29 mouse cellular contexts compared by ENCODE assay signal in genomic region chr8:11056665-11057064, GRCm38 (mm10). TPM values are rescaled to one million over a fixed set of nuclear protein-coding genes. Genes with fewer than 3 reads are reported as not detected.
DNase-seq lines count a peak whose midpoint lies in the region; ATAC-seq and TF ChIP-seq lines count a peak whose summit lies in the region.
"Had no signal": no experiment of that assay in that cellular context is flagged by ENCODE, and none has a peak within 500 bp of the region (broad histone marks: within the 10 kb centered on the region; RNA-seq: fewer than 3 reads in every experiment).

No protein-coding gene starts in this region.

- TF ChIP-seq POLR2A in small intestine, adult 2 months (IDR thresholded peaks at IDR 0.05; ENCODE audit: low read depth, low read length): no peak

- no peak overlapping the region for H3K4me2 ChIP-seq in kidney, embryonic 15.5 days
- no peak overlapping the region for H3K4me2 ChIP-seq in midbrain, embryonic 15.5 days
- H3K4me2 ChIP-seq: forebrain, embryonic 15.5 days; hindbrain, embryonic 14.5 days; limb, embryonic 15.5 days; midbrain, embryonic 11.5 days; neural tube, embryonic 12.5 days had no signal

- no peak overlapping the region for H3K27ac ChIP-seq in kidney, embryonic 15.5 days
- H3K27ac ChIP-seq in midbrain, embryonic 10.5 days (replicated peaks): 0 out of 2 replicates have a peak overlapping the region, but pooled peaks have one; percentile 13
- H3K27ac ChIP-seq in midbrain, embryonic 15.5 days: no peak overlapping the region
- peak overlapping the region; percentile 28; the same call in 1 of the 2 replicates for H3K27ac ChIP-seq in small intestine, adult 2 months (ENCODE audit: insufficient read depth, low read depth, low read length)
- H3K27ac ChIP-seq: forebrain, embryonic 15.5 days; heart, adult 2 months; hindbrain, embryonic 14.5 days; limb, embryonic 10.5 days; limb, embryonic 15.5 days; macrophage; neural tube, embryonic 12.5 days had no signal

- 89% methylated on average over 5 of the region's 5 CpGs for WGBS in kidney, embryonic 15.5 days
- 85% methylated on average over 5 of the region's 5 CpGs for WGBS in midbrain, embryonic 10.5 days
- 88% methylated on average over 5 of the region's 5 CpGs for WGBS in midbrain, embryonic 15.5 days
- 40% methylated on average over 5 of the region's 5 CpGs for WGBS in small intestine, adult 2 months

- no peak overlapping the region for H3K9ac ChIP-seq in kidney, embryonic 15.5 days
- H3K9ac ChIP-seq in midbrain, embryonic 15.5 days: no peak overlapping the region
- H3K9ac ChIP-seq: forebrain, embryonic 15.5 days; hindbrain, embryonic 14.5 days; limb, embryonic 15.5 days; neural tube, embryonic 12.5 days had no signal

- H3K36me3 ChIP-seq in kidney, embryonic 15.5 days: no peaks in the 10 kb centered on the region
- no peaks in the 10 kb centered on the region for H3K36me3 ChIP-seq in midbrain, embryonic 10.5 days
- H3K36me3 ChIP-seq in midbrain, embryonic 15.5 days (replicated peaks): no peaks in the 10 kb centered on the region
- H3K36me3 ChIP-seq in small intestine, adult 2 months (ENCODE audit: control insufficient read depth, insufficient read depth, low read length): no peaks in the 10 kb centered on the region
- H3K36me3 ChIP-seq: forebrain, embryonic 15.5 days; limb, embryonic 10.5 days; limb, embryonic 15.5 days; neural tube, embryonic 12.5 days had no signal

- H3K27me3 ChIP-seq in kidney, embryonic 15.5 days: peaks cover 49% of the 10 kb centered on the region
- H3K27me3 ChIP-seq in midbrain, embryonic 10.5 days (ENCODE audit: low read depth, poor library complexity, severe bottlenecking): no peaks in the 10 kb centered on the region
- H3K27me3 ChIP-seq in midbrain, embryonic 15.5 days (replicated peaks): no peaks in the 10 kb centered on the region
- no peaks in the 10 kb centered on the region for H3K27me3 ChIP-seq in small intestine, adult 2 months (ENCODE audit: control insufficient read depth, insufficient read depth, low read length)
- H3K27me3 ChIP-seq: forebrain, embryonic 15.5 days; neural tube, embryonic 12.5 days had no signal

- peaks cover 8% of the 10 kb centered on the region for H3K4me1 ChIP-seq in kidney, embryonic 15.5 days
- H3K4me1 ChIP-seq in midbrain, embryonic 10.5 days: no peaks in the 10 kb centered on the region
- no peaks in the 10 kb centered on the region for H3K4me1 ChIP-seq in midbrain, embryonic 15.5 days
- peaks cover 16% of the 10 kb centered on the region for H3K4me1 ChIP-seq in small intestine, adult 2 months (ENCODE audit: control insufficient read depth, insufficient read depth, insufficient read length, low read length)
- H3K4me1 ChIP-seq: forebrain, embryonic 15.5 days had no signal

- H3K9me3 ChIP-seq in kidney, embryonic 15.5 days (replicated peaks): no peaks in the 10 kb centered on the region
- no peaks in the 10 kb centered on the region for H3K9me3 ChIP-seq in midbrain, embryonic 10.5 days (replicated peaks)
- no peaks in the 10 kb centered on the region for H3K9me3 ChIP-seq in midbrain, embryonic 15.5 days
- H3K9me3 ChIP-seq: forebrain, embryonic 15.5 days; limb, embryonic 10.5 days; limb, embryonic 15.5 days; neural tube, embryonic 12.5 days had no signal

- H3K4me3 ChIP-seq in kidney, embryonic 15.5 days (replicated peaks): no peak overlapping the region
- H3K4me3 ChIP-seq in midbrain, embryonic 10.5 days: no peak overlapping the region
- no peak overlapping the region for H3K4me3 ChIP-seq in midbrain, embryonic 15.5 days
- no peak overlapping the region for H3K4me3 ChIP-seq in small intestine, adult 2 months (ENCODE audit: low read depth, low read length)
- H3K4me3 ChIP-seq: forebrain, embryonic 15.5 days; heart, adult 2 months; limb, embryonic 10.5 days; limb, embryonic 15.5 days; myocyte; neural tube, embryonic 12.5 days had no signal

- DNase-seq in kidney, postnatal 10 days: no peak
- DNase-seq in midbrain, embryonic 10.5 days (ENCODE audit: low spot score): no peak
- DNase-seq in cerebellum, postnatal 25 days: no peak
- DNase-seq in right cerebral cortex, adult 2 months (ENCODE audit: low spot score in 2 of 2): no peak
- DNase-seq: adrenal gland, adult 2 months; B cell, adult 2 months; cerebellum, adult 2 months; cerebellum, postnatal 14 days; gastrocnemius, postnatal 36 days; heart, adult 2 months; heart, postnatal 14 days; kidney, adult 8-10 months; kidney, postnatal 14 days; layer of hippocampus, adult 9-11 months; lung, postnatal 10 days; right cerebral cortex, adult 18-20 months; right cerebral cortex, postnatal 4 days; thymus, postnatal 14 days had no signal

- 0 out of 2 replicates have a peak, but pooled peaks have one; percentile 16 for ATAC-seq in kidney, embryonic 15.5 days (replicated peaks; ENCODE audit: low FRiP score)
- ATAC-seq in midbrain, embryonic 15.5 days (replicated peaks): no peak
- ATAC-seq: forebrain, embryonic 15.5 days had no signal

- no peak for TF ChIP-seq CTCF in small intestine, adult 2 months (IDR thresholded peaks at IDR 0.05; ENCODE audit: extremely low read depth, insufficient read length, insufficient replicate concordance, low read depth, low read length)

RNA-seq across cellular contexts. Expression of gene Irs2, which starts 48.4 kb away (rescaled TPM):
- 5.6 and 5.7 TPM in 2 replicates for polyA plus RNA-seq in kidney, embryonic 15.5 days (2015; fragmentation: Nextera tagmentation; extraction: Ambion mirVana)
- 5.6 and 5.9 TPM in 2 replicates for polyA plus RNA-seq in midbrain, embryonic 10.5 days (2016; fragmentation: Nextera tagmentation; extraction: Ambion mirVana)
- polyA plus RNA-seq in midbrain, embryonic 15.5 days (2015; fragmentation: Nextera tagmentation; extraction: Ambion mirVana): 6.8 and 6.9 TPM in 2 replicates
- 7.5 and 31.2 TPM in 2 replicates for polyA plus RNA-seq in small intestine, adult 2 months (2012; rRNA removed)

Comparison
In these comparisons a context has a peak if more than half of its experiments do, and no peak if none do; other contexts are left out.
1. H3K27ac ChIP-seq: peak in midbrain, embryonic 10.5 days (single experiment) and small intestine, adult 2 months (single experiment); none in kidney, embryonic 15.5 days (single experiment) and midbrain, embryonic 15.5 days (single experiment).